Mouse (Mus musculus) heart, postnatal 4 days (tissue): Measurements from ENCODE around the gene Cachd1. TPM values are rescaled to one million over a fixed set of nuclear protein-coding genes. Genes with fewer than 3 reads are reported as not detected.

Experiments
- DNase-seq: peaks from one replicate; pipeline ENCODE4 v3.0.0; 2021
- total RNA-seq, 2 experiments: library from RNA; stranded (reverse); gene quantifications; 2 replicates each; pipeline ENCODE4 v1.2.3; 2021

The Cachd1 gene
- total RNA-seq, 2 experiments from 2014 or later, result 9.7 to 12.9 TPM

GRCm38 (mm10) chr4:100924276-100924675 lies 147.8 kb downstream of the Cachd1 start:
- DNase-seq, result no peak

GRCm38 (mm10) chr4:100925153-100925552 lies 148.7 kb downstream of the Cachd1 start:
- no peak for DNase-seq

GRCm38 (mm10) chr4:100926608-100927007 lies 150.1 kb downstream of the Cachd1 start:
- no peak for DNase-seq

GRCm38 (mm10) chr4:100927059-100927458 lies 150.6 kb downstream of the Cachd1 start:
- DNase-seq, result no peak

- DNase-seq, result no peak
Measured at GRCm38 (mm10) chr4:100943689-100944088, 167.2 kb downstream of the Cachd1 start.

GRCm38 (mm10) chr4:100944276-100944675 lies 167.8 kb downstream of the Cachd1 start:
- DNase-seq, result no peak

GRCm38 (mm10) chr4:100945171-100945899 lies 168.9 kb downstream of the Cachd1 start:
- no peak for DNase-seq

GRCm38 (mm10) chr4:100948494-100949425 lies 172.3 kb downstream of the Cachd1 start:
- no peak for DNase-seq

- DNase-seq, result no peak
Measured at GRCm38 (mm10) chr4:100950316-100950715, 173.8 kb downstream of the Cachd1 start.

GRCm38 (mm10) chr4:100951876-100952275 lies 175.4 kb downstream of the Cachd1 start:
- DNase-seq, result no peak

- DNase-seq, result no peak
Measured at GRCm38 (mm10) chr4:100963341-100963740, 186.9 kb downstream of the Cachd1 start.

GRCm38 (mm10) chr4:100963796-100964195 lies 187.3 kb downstream of the Cachd1 start:
- DNase-seq, result no peak

GRCm38 (mm10) chr4:100967703-100968392 lies 191.4 kb downstream of the Cachd1 start:
- DNase-seq, result no peak

GRCm38 (mm10) chr4:100973641-100974454 lies 197.4 kb downstream of the Cachd1 start:
- no peak for DNase-seq

- DNase-seq, result no peak
Measured at GRCm38 (mm10) chr4:100974455-100975035, 198.1 kb downstream of the Cachd1 start.

GRCm38 (mm10) chr4:100977522-100977921 lies 201.0 kb downstream of the Cachd1 start:
- DNase-seq, result no peak

GRCm38 (mm10) chr4:100987187-100987586 lies 210.7 kb downstream of the Cachd1 start:
- no peak for DNase-seq

GRCm38 (mm10) chr4:100988231-100988799 lies 211.8 kb downstream of the Cachd1 start:
- DNase-seq, result peak; percentile 37

- DNase-seq, result no peak
Measured at GRCm38 (mm10) chr4:100990996-100991395, 214.5 kb downstream of the Cachd1 start.

- no peak for DNase-seq
Measured at GRCm38 (mm10) chr4:100992086-100992485, 215.6 kb downstream of the Cachd1 start.
